Mouse (Mus musculus): ENCODE data around the gene Olfr549.

Gene Olfr549

GRCm38 (mm10) chr7:102597378-102598031, 47.8 kb downstream of the Olfr549 start, which contains the start of gene Olfr552:
Gene Olfr552, plus strand, starts transcription at chr7:102597770.
- DNase-seq = no peak

All from kidney, adult 18-20 months (tissue).